Mouse (Mus musculus) kidney, embryonic 16.5 days (tissue): ENCODE measurements around the gene Siglec1. TPM values are rescaled to one million over a fixed set of nuclear protein-coding genes. Genes with fewer than 3 reads are reported as not detected.
A peak's percentile ranks its signal among the peaks of the same experiment; 100 is the strongest.
"Not testable (repeated sequence)": the region's sequence is repeated elsewhere in the genome, so short reads cannot be mapped to it uniquely, and the experiment has no call there.

Source experiments
- ATAC-seq: fragments of 200-750 bp; cut with Nextera tagmentation; 2 replicates; pipeline ENCODE4 v1.8.0; 2017; ENCODE audit warnings: moderate TSS enrichment; ENCODE audit not compliant: low FRiP score, low TSS enrichment
- H3K27ac ChIP-seq: fragments of 300-500 bp; sonication (generic); 2 replicates; pipeline ENCODE4 v1.5.1; 2014; ENCODE audit warnings: low read length
- H3K27me3 ChIP-seq: fragments of 300-500 bp; sonication (generic); 2 replicates; pipeline ENCODE4 v1.6.1; 2014; ENCODE audit warnings: low read length, control low read depth, mixed read lengths; ENCODE audit not compliant: insufficient read depth
- H3K36me3 ChIP-seq: fragments of 300-500 bp; sonication (generic); 2 replicates; pipeline ENCODE4 v1.6.1; 2014; ENCODE audit warnings: low read length, control low read depth, mixed read lengths; ENCODE audit not compliant: insufficient read depth
- H3K4me1 ChIP-seq: fragments of 300-500 bp; sonication (generic); 2 replicates; pipeline ENCODE4 v1.6.1; 2014; ENCODE audit warnings: low read length, control low read depth, mixed read lengths; ENCODE audit not compliant: insufficient read depth
- H3K4me2 ChIP-seq: fragments of 300-500 bp; sonication (generic); replicated peaks from 2 replicates; pipeline ENCODE4 v1.6.1; 2014; ENCODE audit warnings: low read depth, low read length
- H3K4me3 ChIP-seq: fragments of 300-500 bp; sonication (generic); 2 replicates; pipeline ENCODE4 v1.5.1; 2014; ENCODE audit warnings: mild to moderate bottlenecking, low read length
- H3K9ac ChIP-seq: fragments of 300-500 bp; sonication (generic); replicated peaks from 2 replicates; pipeline ENCODE4 v1.6.1; 2014; ENCODE audit warnings: low read length
- H3K9me3 ChIP-seq: fragments of 300-500 bp; sonication (generic); 2 replicates; pipeline ENCODE4 v1.6.1; 2016; ENCODE audit warnings: low read length, control low read depth
- WGBS: fragments of 180-500 bp; shearing (Covaris S2); extraction: QIAGEN DNeasy Blood & Tissue Kit; methylation state at CpG from one replicate; pipeline ENCODE4 v1.1.7; 2014; 5-methylcytosine and 5-hydroxymethylcytosine counted together
- polyA plus RNA-seq: library from polyadenylated mRNA; unstranded; fragments of >200 nt; fragmentation: Nextera tagmentation; extraction: Ambion mirVana; gene quantifications from 2 replicates; pipeline ENCODE4 v1.2.1, GENCODE M21; 2015

Siglec1 gene
- polyA plus RNA-seq, 1 experiment from 2014 or later, result 0.29 TPM

- Histone ChIP-seq H3K36me3 (no peaks in the 10 kb centered on the region), H3K9me3 (no peaks in the 10 kb centered on the region), H3K4me2 (no peak within 1 kb of the TSS), H3K4me1 (peaks cover 31% of the 10 kb centered on the region), H3K27ac (peak within 1 kb of the TSS; percentile 29; the same call in 1 of the 2 replicates), H3K9ac (no peak within 1 kb of the TSS), H3K4me3 (no peak within 1 kb of the TSS), H3K27me3 (peaks cover 34% of the 10 kb centered on the region)
- ATAC-seq, result no peak
- WGBS, result 81% methylated on average over 2 of the region's 2 CpGs
These were observed 43.6 kb downstream of the Siglec1 start, which contains the start of gene Gfra4 for GRCm38 (mm10) chr2:131042988-131043387. TSS of gene Gfra4 (minus strand) at chr2:131043088.

GRCm38 (mm10) chr2:131040854-131041825, 45.4 kb downstream of the Siglec1 start:
- Histone ChIP-seq H3K27me3 (peaks cover 34% of the 10 kb centered on the region), H3K36me3 (no peaks in the 10 kb centered on the region), H3K27ac (no peak overlapping the region), H3K4me3 (peak overlapping the region; percentile 59), H3K4me2 (peak overlapping the region; percentile 97), H3K9ac (peak overlapping the region; percentile 78), H3K4me1 (peaks cover 39% of the 10 kb centered on the region), H3K9me3 (no peaks in the 10 kb centered on the region)
- 2% methylated on average over 115 of the region's 115 CpGs for WGBS
- peak; percentile 36 for ATAC-seq

GRCm38 (mm10) chr2:131038675-131039074, 47.9 kb downstream of the Siglec1 start:
- Histone ChIP-seq H3K27me3 (peaks cover 34% of the 10 kb centered on the region), H3K4me2 (no peak overlapping the region), H3K4me1 (peaks cover 24% of the 10 kb centered on the region), H3K36me3 (no peaks in the 10 kb centered on the region), H3K9me3 (peaks cover 3% of the 10 kb centered on the region; the same call in 1 of the 2 replicates), H3K4me3 (no peak overlapping the region), H3K27ac (no peak overlapping the region), H3K9ac (no peak overlapping the region)
- ATAC-seq, result no peak
- 79% methylated on average over 5 of the region's 5 CpGs for WGBS

- Histone ChIP-seq H3K9ac (no peak overlapping the region), H3K4me2 (no peak overlapping the region), H3K4me1 (peaks cover 24% of the 10 kb centered on the region), H3K36me3 (no peaks in the 10 kb centered on the region), H3K27me3 (peaks cover 34% of the 10 kb centered on the region), H3K27ac (no peak overlapping the region), H3K4me3 (no peak overlapping the region), H3K9me3 (peaks cover 5% of the 10 kb centered on the region; the same call in 1 of the 2 replicates)
- ATAC-seq, result no peak
- 91% methylated on average over 6 of the region's 6 CpGs for WGBS
These were observed 48.4 kb downstream of the Siglec1 start for GRCm38 (mm10) chr2:131038197-131038596.

GRCm38 (mm10) chr2:131037226-131037990, 49.2 kb downstream of the Siglec1 start:
- peaks cover 24% of the 10 kb centered on the region for H3K4me1 ChIP-seq
- peaks cover 5% of the 10 kb centered on the region; the same call in 1 of the 2 replicates for H3K9me3 ChIP-seq
- peaks cover 30% of the 10 kb centered on the region for H3K27me3 ChIP-seq
- H3K36me3 ChIP-seq, result no peaks in the 10 kb centered on the region
- no peak overlapping the region for H3K27ac ChIP-seq
- H3K4me2 ChIP-seq, result no peak overlapping the region
- H3K9ac ChIP-seq, result 0 out of 2 replicates have a peak overlapping the region, but pooled peaks have one; percentile 8
- no peak for ATAC-seq
- WGBS, result 32% methylated on average over 17 of the region's 17 CpGs
- no peak overlapping the region for H3K4me3 ChIP-seq

- Histone ChIP-seq H3K9ac (0 out of 2 replicates have a peak overlapping the region, but pooled peaks have one; percentile 8), H3K4me2 (no peak overlapping the region), H3K27ac (no peak overlapping the region), H3K4me3 (no peak overlapping the region), H3K36me3 (no peaks in the 10 kb centered on the region), H3K4me1 (peaks cover 24% of the 10 kb centered on the region), H3K27me3 (peaks cover 23% of the 10 kb centered on the region), H3K9me3 (peaks cover 5% of the 10 kb centered on the region; the same call in 1 of the 2 replicates)
- ATAC-seq, result no peak
These were observed 49.8 kb downstream of the Siglec1 start for GRCm38 (mm10) chr2:131036757-131037156.

GRCm38 (mm10) chr2:131036343-131036742, 50.2 kb downstream of the Siglec1 start:
- no peak overlapping the region for H3K9ac ChIP-seq
- H3K27ac ChIP-seq, result no peak overlapping the region
- peaks cover 20% of the 10 kb centered on the region for H3K27me3 ChIP-seq
- H3K4me1 ChIP-seq, result peaks cover 21% of the 10 kb centered on the region
- H3K9me3 ChIP-seq, result peaks cover 5% of the 10 kb centered on the region; the same call in 1 of the 2 replicates
- H3K4me2 ChIP-seq, result no peak overlapping the region
- no peaks in the 10 kb centered on the region for H3K36me3 ChIP-seq
- 81% methylated on average over 2 of the region's 2 CpGs for WGBS
- no peak overlapping the region for H3K4me3 ChIP-seq
- no peak for ATAC-seq

GRCm38 (mm10) chr2:131031406-131031805, 55.2 kb downstream of the Siglec1 start:
- H3K27ac ChIP-seq, ATAC-seq, H3K36me3 ChIP-seq, H3K4me3 ChIP-seq, H3K27me3 ChIP-seq, H3K9me3 ChIP-seq, H3K9ac ChIP-seq, H3K4me1 ChIP-seq, H3K4me2 ChIP-seq: not testable (repeated sequence)
- WGBS, result 66% methylated on average over 1 of the region's 1 CpGs

- Histone ChIP-seq H3K36me3 (peaks cover 7% of the 10 kb centered on the region), H3K9me3 (peaks cover 5% of the 10 kb centered on the region; the same call in 1 of the 2 replicates), H3K4me1 (peaks cover 3% of the 10 kb centered on the region; the same call in 1 of the 2 replicates), H3K4me3 (no peak overlapping the region), H3K9ac (no peak overlapping the region), H3K27me3 (no peaks in the 10 kb centered on the region), H3K4me2 (no peak overlapping the region), H3K27ac (no peak overlapping the region)
- WGBS, result 90% methylated on average over 1 of the region's 1 CpGs
- no peak for ATAC-seq
These were observed 55.6 kb downstream of the Siglec1 start for GRCm38 (mm10) chr2:131030998-131031397.
